Mouse (Mus musculus) adrenal gland, postnatal 14 days (tissue): ENCODE data around the gene Mif4gd. TPM values are rescaled to one million over a fixed set of nuclear protein-coding genes. Genes with fewer than 3 reads are reported as not detected.

Experiments used
- DNase-seq: peaks from one replicate; pipeline ENCODE4 v3.0.0; 2021; ENCODE audit warnings: mixed read lengths
- total RNA-seq: library from RNA; stranded (reverse); gene quantifications from 2 replicates; pipeline ENCODE4 v1.2.3, GENCODE M21; 2021

The Mif4gd gene
- total RNA-seq, 1 experiment from 2014 or later = 98.2 TPM

DNA sequence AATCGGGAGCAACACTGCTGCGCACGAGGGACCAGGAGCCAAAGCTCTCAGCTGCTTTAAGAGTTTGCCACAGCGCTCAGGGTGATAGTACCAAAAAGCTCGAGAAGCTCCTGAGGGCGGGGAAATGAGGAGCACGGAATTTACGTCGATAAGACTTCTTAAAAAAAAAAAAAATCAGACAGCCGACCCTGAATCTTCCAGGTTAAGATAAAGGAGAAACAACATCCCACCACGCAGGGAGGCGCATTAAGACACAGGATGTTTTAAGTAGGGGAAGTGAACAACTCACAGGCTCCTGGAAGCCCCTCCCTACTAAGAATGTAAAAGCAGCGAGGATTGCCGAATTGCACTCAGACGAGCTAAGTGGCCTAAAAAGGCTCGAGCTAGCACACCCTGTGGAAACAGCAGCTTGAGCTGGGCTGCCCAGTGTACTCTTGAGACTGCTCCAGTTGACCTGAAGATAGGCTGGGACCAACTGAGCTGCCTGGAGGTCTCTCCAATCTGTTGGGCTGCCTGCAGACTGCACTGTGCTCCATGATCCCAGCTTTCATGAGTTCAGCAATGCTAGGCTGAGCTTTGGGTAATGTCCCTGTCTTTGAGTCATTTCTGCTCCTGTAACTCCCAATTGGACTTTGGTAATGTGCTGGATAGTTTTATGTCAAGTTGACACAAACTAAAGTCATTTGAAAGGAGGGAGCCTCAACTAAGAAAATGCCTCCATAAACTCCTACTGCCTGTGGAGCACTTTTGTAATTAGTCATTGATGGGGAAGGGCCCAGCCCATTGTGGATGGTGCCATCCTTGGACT, 573 bp upstream of the Mif4gd start:
- DNase-seq = no peak

DNA sequence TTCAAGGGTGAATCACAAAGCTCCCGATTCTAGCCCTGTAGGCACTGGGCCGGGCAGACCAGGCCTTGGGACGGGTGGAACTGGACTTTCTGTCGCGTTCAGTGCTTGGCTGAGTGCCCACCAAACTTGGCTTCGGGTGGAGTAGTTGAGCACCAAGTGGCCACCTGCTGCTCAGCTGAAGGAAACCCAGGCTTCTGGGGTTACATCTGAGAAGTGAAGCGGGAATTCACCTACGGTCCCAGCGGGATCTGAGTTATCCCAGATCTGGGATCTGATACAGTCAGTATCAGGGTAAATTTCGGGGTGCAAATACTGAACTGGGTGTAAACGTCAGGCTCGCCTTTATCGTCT, 735 bp downstream of the Mif4gd start:
- DNase-seq = peak; percentile 94

DNA sequence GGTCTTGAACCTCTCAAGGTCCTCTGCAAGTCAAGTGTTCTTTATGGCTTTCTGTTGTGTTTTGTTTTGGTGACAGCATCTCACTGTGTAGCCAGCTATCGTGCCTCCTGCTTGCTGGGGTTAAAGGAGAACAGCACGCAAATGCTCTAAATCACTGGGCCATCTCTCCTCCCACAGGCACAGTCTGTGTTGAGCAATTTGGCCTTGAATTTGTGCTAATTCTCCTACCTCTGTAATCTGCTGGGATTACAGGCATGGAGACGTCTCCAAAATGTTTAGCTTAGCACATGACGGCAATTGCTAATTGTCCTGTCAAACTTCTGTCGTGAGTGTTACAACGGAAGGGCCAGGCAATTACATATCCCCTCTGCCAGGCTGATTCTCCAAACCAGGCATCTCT, 1.6 kb downstream of the Mif4gd start:
- DNase-seq = peak; percentile 66

DNA sequence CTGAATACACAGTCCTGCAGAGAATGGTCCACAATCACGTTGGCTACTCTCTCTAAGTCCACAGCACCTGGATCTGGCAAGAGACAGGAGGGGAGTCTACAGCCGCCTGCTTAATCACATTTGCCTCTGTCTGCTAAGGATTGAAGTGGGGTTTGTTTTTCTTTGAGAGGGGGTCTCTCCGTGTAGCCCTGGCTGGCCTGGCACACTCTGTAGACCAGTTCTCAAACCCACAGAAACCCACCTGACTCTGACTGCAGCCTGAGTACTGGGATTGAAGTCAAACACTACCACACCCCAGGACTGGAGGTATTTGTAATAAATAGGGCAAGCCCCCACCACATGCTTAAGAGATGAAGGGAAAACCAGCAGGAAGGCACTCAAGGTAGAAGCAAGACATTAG, 3.2 kb downstream of the Mif4gd start:
- DNase-seq = no peak

DNA sequence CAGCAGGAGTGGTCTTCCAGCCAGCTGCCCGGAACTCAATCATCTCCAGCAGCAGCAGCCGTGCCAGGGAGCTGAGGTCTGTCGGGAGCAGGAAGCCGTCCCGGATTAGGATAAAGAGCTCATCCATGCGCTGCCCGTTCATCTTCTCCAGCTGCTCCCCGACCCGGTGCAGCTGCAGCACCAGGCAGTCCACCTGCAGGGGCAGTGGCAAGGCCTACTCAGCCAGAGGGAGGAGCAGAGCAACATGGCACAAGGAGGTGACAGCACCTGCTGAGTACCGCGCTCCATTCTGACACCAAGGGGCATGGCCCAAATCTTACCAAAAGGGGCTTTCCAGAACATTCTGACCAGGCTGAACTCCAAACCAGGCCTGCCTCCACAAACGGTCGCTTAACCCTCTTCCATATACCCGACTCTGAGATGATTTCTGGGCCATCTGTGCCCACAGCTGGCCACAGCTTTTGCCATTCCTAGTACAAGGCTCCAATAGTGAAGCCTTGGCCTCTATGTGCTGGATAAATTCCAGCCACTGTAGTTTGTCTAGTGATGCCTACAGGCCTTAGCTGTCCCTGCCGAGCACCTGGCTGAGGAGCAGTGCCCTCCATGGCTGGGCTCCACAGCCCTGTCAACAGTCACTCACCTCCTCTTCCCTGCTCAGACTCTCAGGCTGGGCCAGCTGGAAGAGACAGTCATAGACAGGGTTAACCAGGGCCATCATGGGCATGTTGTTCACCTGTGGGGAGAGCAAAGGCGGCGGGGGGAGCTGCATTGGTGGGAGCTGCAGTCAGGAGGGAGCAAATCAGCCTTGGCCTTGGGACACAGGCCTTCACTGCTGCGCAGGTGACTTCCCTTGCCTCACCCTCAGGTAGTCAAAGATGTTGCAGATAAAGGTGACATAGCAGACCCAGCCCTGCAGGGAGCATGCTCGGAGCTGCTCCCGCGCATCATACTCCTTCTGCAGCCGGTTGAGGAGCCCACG, 4.1 kb downstream of the Mif4gd start:
- no peak for DNase-seq

DNA sequence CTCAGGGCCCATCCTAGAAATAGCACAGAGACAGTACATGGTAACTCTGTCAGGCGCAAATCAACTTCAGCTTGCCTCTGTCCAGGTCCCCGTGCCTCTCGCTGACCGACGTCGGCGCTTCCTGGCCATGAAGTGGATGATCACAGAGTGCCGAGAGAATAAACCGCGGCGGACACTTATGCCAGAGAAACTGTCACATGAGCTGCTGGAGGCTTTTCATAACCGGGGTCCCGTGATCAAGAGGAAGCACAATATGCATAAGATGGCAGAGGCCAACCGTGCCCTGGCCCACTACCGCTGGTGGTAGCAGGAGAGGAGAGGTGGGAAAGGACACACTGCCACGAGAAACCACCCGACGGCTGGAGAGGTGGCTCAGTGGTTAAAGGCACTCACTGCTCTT, 6.0 kb downstream of the Mif4gd start:
- no peak for DNase-seq

DNA sequence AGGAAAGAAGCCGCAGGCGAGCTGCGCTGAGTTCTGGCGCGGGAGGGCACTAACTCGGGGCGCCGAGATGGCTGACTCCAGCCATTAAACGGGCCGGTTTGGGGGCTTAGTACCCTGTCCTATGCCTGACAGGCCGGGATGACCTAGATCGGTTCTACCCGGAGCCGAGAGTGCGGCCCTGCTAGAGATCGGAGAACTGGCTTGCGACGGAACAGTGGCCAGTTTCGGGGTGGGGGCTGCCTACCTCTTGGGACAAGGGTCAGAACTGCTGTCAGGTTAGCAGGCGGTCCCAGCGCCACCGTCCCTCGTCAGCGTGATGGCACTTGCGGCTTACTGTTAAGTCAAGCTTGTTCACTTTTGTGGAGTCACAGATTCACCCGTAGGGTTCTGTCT, 8.5 kb downstream of the Mif4gd start:
- DNase-seq = peak; percentile 66

DNA sequence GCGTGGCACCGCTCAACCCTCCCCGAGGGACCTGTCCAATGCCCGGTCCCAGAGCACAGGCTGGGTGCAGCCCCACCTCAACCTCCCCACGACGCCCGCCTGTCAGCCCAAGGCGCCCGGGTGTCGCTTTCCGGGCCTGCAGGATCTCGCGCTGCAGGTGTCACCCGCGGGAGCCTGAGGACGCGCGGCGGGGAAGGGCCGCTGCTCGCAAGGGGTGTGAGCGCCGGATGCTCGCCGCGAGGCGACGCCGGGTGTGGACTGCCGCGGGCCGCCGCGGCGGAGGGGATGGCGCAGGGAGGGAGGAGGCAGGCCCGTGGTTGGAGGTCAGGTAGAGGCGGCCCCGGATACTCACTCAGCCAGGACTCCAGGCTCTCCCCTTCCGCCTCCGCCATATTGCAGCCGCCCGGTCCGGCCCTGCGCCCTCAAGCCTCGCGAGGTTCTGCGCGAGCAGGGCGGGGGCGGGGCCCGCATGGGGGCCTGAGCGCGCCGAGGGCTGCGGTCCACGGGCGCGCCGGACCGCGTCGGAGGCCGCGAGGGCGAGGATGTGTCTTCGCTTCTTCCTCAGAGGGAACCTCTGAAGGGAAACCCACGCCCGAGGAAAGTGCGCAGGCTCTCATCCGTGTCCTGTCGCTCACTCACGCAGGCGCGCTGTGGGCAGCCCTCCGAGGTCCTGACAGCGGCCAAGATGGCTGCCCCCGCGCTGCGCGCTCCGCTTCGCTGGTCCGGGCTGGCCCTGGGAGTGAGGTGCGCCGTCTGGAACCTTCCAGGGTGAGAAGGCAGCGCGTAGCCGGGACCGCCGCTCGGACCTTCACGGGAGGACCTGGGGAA, 9.1 kb downstream of the Mif4gd start, which contains the start of the genes Mrps7 and Gga3:
Gene Mrps7, plus strand, starts transcription at position 450 of the 828 bp plus-strand sequence.
Gene Gga3, minus strand, starts transcription at position 576 of the 828 bp plus-strand sequence.
- DNase-seq = peak; percentile 97

DNA sequence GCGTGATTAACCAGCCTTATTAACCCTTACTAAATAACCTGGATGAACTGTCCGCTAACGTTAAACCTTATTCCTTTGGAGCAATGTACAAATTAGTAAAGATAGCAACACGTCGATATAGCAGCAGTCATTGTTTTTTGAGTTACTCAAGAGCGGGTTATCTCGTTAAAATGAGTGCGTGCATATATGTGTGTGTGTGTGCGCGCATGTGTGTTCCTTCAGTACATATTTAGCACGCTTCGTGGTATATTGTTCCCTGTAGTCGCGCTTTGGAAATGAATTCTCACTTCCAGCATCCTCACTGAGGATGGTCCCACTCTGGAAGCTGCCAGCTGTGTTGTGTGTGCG, 9.7 kb downstream of the Mif4gd start:
- no peak for DNase-seq

DNA sequence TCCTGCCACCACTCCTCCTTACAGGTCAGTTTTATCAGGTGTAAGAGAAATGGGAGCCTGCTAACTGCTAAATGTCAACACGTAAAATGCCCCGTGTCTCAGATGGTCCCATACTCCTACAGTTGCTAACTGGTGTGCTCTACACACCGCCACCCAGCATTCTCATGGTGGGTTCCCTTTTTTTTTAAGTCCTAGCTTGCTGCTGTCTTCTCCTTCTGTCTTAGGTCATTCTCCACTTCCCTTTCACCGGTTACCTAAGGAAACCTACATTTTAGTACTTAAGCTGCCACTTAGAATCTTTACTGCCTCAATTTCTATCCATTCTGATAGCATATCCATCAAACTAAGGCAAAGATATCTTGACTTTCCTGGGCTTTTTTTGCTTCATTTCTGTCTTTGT, 11.6 kb downstream of the Mif4gd start:
- DNase-seq = no peak

DNA sequence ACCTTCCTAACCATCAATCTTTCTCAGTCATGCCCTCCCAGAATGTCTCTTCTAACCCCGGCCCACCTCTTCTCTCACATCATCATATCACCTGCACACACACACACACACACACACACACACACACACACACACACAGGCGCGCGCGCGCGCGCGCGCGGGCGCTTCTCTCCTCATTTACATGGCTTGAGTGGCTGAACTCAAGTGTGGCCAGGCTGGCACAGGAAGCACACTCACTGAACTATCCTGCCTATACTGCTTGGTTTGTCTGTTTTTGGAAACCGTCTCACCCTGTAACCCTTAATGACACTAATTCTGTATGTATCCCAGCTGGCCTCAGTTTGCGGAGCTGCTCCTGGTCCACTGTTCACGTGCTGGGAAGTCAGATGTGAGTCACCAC, 12.0 kb downstream of the Mif4gd start:
- no peak for DNase-seq

DNA sequence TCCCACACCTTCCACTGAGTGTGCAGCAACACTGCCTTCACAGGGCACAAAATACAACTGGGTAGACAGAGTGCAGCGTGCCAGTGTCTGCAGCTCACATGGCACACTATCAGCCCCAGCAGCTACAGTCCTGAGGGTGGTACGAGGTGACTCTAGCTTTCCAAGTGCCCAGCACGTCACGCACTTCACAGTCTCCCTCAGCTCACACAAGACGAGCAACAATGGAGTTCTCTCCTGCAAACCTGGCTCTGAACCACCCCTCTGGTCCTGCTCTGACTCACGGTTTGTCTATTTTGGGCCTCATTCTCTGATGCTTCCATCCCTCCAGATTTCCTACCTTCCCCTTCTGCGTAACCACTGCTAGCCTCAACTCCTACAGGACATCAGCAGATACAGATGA, 13.0 kb downstream of the Mif4gd start:
- DNase-seq = no peak

DNA sequence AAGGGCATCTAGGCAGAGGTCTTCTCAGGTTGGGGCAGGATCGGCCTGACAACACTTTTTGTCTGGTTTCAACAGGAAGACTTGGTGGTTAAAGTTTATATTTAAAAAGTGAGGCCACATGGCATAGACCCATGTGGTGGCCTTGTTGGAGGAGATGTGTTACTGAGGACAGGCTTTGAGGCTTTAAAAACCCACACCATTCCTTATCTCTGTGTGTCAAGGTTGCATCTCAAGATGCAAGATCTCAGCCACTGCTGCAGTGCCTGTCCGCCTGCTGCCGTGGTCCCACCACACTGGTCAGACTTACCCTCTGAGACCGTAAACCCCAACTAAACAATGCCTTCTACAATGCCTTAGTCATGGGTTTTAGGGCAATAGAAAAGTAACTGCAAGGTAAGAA, 14.5 kb downstream of the Mif4gd start:
- no peak for DNase-seq

DNA sequence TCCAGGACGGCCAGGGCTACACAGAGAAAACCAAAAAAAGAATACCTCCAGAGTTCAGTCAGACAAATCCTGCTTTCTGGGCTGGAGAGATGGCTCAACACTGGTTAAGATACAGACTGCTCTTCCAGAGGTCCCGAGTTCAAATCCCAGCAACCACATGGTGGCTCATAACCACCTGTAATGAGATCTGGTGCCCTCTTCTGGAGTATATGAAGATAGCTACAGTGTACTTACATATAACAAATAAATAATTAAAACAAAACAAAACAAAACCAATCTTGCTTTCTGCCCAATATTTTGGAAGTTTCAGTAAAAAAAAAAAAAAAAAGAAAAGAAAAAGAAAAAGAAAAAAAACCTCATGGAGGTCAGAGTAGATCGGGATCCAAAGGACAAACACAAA, 17.6 kb downstream of the Mif4gd start:
- DNase-seq = no peak

DNA sequence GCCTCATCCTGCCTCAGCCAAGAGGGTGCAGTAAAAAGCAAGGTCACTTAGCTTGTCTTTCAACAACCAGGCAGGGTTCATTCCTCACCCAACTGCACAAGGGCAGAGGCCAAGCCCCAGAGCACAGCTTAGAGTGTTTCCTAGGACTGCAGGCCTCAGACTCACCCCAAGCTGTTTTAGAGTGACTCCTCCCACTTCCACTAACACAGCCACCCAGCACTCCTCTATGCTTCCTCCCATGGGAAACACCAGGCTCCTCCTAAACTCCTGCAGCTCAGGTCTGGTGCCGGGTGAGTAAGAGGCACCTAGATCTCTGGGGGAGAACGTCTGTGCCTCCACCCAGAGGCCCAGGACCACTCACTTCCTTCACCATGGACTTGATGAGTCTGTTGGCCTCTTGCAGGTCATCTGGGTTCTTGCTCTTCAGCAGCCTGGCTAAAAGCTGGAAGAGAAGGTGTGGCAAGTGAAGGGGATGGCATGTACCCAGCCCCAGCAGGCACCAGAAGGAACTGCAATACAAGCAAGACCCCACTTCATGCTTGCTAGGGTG, 22.2 kb downstream of the Mif4gd start:
- peak; percentile 33 for DNase-seq

DNA sequence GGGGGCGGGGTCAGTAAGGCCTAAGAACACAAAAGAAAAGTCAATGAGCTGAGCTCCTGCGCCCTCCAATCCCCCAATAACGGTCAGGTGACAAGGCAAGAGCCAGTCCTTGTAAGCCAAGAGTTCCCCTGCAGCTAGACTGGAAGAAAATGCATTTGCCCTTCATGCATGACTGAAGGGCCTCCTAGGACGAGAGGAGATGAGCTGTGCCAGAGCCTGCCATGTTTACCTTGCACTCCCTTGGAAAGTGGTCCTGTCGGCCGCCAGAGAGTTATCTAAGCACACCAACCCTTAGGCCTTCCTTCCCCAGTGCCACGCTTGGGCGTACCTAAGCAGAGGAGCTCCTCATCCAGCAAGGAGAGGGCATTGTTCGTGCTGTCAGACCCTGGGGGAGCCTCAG, 24.8 kb downstream of the Mif4gd start:
- no peak for DNase-seq

DNA sequence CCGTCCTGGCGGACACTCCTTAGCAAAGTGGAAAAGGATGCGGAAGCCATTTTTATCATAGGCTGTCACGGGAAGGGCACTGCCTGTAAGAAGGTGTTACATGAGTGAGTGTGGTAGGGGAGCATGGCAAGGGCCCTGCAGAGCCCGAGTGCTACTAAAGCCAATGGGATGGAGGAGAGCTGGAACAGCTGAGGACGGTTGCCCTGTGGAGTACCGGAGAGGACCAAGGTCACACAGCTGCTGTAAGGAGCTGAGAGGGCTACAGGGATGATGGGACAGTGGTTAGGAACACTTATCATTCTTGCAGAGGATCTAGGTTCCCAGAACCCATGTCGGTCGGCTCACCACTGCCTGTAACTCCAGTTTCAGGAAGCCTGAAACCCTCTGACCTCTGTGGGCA, 26.4 kb downstream of the Mif4gd start:
- no peak for DNase-seq

DNA sequence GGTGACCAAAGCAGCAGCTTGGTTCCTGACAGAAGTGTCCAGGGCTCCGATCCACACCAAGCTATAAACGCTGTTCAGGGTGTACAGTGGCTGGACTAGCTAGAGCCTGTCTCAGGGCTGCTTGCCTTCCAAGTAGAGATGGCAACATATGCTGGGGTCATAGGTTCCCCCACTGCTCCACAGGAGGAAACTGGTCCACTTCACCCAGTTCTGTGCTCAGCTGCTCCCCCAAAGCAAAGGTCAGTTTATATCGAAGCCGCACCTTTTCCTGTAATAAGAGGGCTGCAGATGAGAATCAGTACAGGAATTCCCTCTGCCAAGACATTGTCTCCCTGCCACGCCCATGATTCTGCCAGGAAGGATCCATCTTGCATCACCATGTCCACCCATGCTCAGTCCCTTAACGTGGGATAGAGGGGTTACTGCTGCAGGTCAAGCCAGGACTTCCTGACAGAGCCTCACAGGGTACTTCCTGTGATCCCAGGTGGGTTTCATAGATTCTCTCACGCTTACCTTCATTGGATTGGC, 27.1 kb downstream of the Mif4gd start:
- DNase-seq = no peak

DNA sequence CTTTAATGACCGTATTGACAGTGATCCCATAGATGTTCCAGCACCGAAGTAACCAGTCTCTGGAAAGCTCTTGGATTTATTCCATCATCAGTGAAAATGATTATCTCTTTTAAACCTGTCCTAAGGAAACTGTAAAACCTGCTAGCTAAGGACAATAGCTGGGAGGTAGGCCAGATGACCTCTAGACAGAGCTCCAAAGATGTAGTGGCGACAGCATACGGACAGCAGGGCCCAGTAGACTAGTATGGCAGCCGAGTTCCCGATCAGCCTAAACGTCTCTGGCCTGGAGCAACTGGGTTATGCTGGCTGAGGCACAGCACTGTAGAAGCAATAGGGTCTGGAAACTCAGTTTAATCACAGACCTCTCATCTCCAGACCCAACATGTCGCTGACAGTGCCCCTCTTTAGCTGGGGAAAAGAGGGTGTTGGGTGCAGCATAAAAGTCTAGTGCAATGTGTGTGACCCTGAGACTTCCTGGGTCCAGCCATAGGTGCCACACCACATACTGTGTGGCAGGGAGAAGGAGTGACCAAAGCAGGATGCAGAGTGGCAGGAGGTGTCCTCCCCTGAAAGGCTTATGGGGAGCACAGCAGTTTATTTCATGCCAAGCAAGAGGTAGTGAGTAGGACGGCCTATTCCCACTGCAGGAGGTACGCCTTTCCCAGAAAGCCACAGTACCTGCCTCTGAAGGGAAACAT, 28.2 kb downstream of the Mif4gd start:
- DNase-seq = no peak

DNA sequence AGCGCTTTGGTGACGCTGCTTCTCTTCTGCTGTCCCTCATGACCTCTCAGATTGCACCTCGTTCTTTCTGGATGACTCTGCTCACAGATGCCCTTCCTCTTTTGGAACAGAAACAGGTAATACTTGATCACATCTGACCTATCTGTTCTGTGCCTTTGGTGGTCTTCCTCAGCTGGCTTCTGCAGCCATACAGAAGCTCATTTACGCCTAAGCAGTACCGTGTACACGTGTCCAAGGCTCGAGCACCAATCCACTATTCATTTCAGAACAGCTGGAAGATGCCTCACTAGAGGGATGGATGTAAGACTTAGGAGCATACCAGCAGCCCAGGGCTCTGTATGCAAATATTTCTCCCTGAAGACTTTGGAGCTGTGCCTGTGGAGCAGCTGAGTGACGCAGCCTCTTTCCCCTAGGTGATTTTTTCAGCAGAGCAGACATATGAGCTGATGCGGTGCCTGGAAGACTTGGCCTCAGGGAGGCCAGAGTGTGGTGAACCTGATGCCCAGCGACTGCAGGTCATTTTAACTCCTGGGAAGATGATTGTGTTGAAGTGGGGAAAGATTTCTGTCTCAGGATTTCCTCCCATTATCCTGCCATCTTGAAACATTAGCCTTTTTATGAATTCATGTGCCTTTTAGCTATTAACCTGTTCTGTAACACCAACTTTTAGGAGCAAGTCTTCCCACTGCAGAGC, 29.7 kb downstream of the Mif4gd start:
- no peak for DNase-seq

DNA sequence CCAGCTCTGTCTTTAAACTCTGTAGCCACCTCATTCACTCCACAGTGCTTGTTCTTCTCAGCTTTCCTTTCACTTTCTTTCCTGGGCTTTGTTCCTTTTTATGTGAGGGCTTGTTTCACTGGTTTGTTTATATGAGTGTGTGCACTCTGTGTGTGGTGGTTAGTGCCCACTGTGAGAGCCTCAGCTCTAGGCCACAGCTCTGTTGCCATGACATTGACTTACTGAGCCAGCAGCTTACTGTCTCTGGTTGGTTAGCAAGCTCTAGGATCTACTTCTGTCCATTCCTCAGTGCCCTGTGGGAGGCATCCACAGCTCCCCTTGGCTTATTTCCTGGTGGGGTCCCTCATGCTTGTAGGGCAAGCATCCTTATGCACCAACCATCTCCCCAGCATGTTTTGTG, 33.7 kb downstream of the Mif4gd start:
- DNase-seq = no peak
